Mouse (Mus musculus) frontal cortex, adult 2 months (tissue): ENCODE measurements around the gene Ccl2. TPM values are rescaled to one million over a fixed set of nuclear protein-coding genes. Genes with fewer than 3 reads are reported as not detected.

Experiments used
- DNase-seq, 2 experiments: peaks; one replicate each; pipeline ENCODE4 v3.0.0; 2022; ENCODE audit warnings: low spot score in 1 of 2; ENCODE audit errors: extremely low spot score in 1 of 2
- polyA plus RNA-seq: library from polyadenylated mRNA; depleted of rRNA; stranded (reverse); fragments of >200 nt; gene quantifications from 2 replicates; pipeline ENCODE4 v1.2.3, GENCODE M21; 2012

Gene Ccl2
- polyA plus RNA-seq, 1 experiment, result 0.30 TPM

GRCm38 (mm10) chr11:82032678-82033344, 2.6 kb upstream of the Ccl2 start:
- DNase-seq, result no peak

GRCm38 (mm10) chr11:82034446-82034845, 925 bp upstream of the Ccl2 start:
- no peak for DNase-seq

- DNase-seq, result no peak
Observed at GRCm38 (mm10) chr11:82035857-82036256, 486 bp downstream of the Ccl2 start.

GRCm38 (mm10) chr11:82038535-82038934, 3.2 kb downstream of the Ccl2 start, which contains the start of gene Gm17268:
Gene Gm17268 (minus strand): TSS chr11:82038562.
- DNase-seq, result no peak

GRCm38 (mm10) chr11:82039132-82039660, 3.8 kb downstream of the Ccl2 start:
- DNase-seq, result no peak

GRCm38 (mm10) chr11:82041671-82042080, 6.3 kb downstream of the Ccl2 start:
- no peak for DNase-seq

- DNase-seq, result no peak
Observed at GRCm38 (mm10) chr11:82045471-82045870, 10.1 kb downstream of the Ccl2 start, which contains the start of gene Ccl7. Gene Ccl7 (plus strand): TSS chr11:82045712.

- peak in 1 of 2 experiments; percentile 50 for DNase-seq
Observed at GRCm38 (mm10) chr11:82047746-82048415, 12.5 kb downstream of the Ccl2 start.

- no peak for DNase-seq
Observed at GRCm38 (mm10) chr11:82053849-82054248, 18.5 kb downstream of the Ccl2 start.

GRCm38 (mm10) chr11:82057646-82058045, 22.3 kb downstream of the Ccl2 start, which contains the start of gene Ccl11:
Gene Ccl11 (plus strand): TSS chr11:82057823.
- peak; percentile 8 to 34 for DNase-seq

- DNase-seq, result no peak
Observed at GRCm38 (mm10) chr11:82062226-82062625, 26.9 kb downstream of the Ccl2 start.

- no peak for DNase-seq
Observed at GRCm38 (mm10) chr11:82063454-82063853, 28.1 kb downstream of the Ccl2 start.

- DNase-seq, result no peak
Observed at GRCm38 (mm10) chr11:82066953-82067571, 31.7 kb downstream of the Ccl2 start.

GRCm38 (mm10) chr11:82071076-82071475, 35.7 kb downstream of the Ccl2 start:
- no peak for DNase-seq

- peak in 1 of 2 experiments; percentile 7 for DNase-seq
Observed at GRCm38 (mm10) chr11:82072374-82072773, 37.0 kb downstream of the Ccl2 start.

GRCm38 (mm10) chr11:82072984-82073383, 37.6 kb downstream of the Ccl2 start:
- no peak for DNase-seq

GRCm38 (mm10) chr11:82073686-82074085, 38.3 kb downstream of the Ccl2 start:
- DNase-seq, result no peak

- DNase-seq, result no peak
Observed at GRCm38 (mm10) chr11:82077031-82077430, 41.7 kb downstream of the Ccl2 start.

- no peak for DNase-seq
Observed at GRCm38 (mm10) chr11:82078136-82078730, 42.9 kb downstream of the Ccl2 start.

- DNase-seq, result no peak
Observed at GRCm38 (mm10) chr11:82080865-82081264, 45.5 kb downstream of the Ccl2 start.

- DNase-seq, result no peak
Observed at GRCm38 (mm10) chr11:82084360-82084759, 49.0 kb downstream of the Ccl2 start.
